Mouse (Mus musculus) C2C12 (cell line): ENCODE measurements at regions not wholly inside any gene's neighbourhood (a gene's known extent, or its start where the extent isn't known, plus 50 kb on each side); places are given as distances from the start of the nearest gene placed in this dataset.

Source experiments
- CTCF ChIP-seq: IDR thresholded peaks from one replicate; pipeline ENCODE4 v1.5.1; 2011; ENCODE audit not compliant: control insufficient read depth, insufficient read depth, insufficient read length
- MAX ChIP-seq: IDR thresholded peaks from one replicate; pipeline ENCODE4 v1.6.1; 2011; ENCODE audit warnings: mild to moderate bottlenecking, control low read depth
- MYOG ChIP-seq: IDR thresholded peaks from one replicate; pipeline ENCODE4 v1.6.1; 2011; ENCODE audit not compliant: control insufficient read depth, insufficient read length; ENCODE audit errors: extremely low read depth

DNA sequence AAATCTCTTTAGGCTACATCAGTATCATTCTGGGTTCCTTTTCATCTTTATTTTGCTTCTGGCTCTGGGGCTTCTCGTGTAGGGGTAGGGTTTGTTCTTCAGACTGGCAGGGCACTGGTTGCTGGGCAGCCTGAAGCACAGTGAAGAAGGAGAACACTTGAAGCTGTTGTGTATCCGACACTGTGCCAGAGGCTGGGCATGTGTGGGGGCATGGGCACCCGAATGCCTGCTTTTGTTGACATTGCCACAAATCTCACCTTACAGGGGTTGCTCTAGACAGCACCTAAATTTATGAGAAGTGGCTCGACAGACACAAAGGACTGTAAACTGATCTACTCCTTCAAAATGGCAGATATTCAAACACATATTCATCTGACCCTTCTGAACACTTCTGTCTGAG, 376.0 kb downstream of the Cd109 start:
- no peak for TF ChIP-seq CTCF
- no peak for TF ChIP-seq MYOG
- TF ChIP-seq MAX, result no peak
